Mouse (Mus musculus): ENCODE measurements around the gene Lsm3. TPM values are rescaled to one million over a fixed set of nuclear protein-coding genes. Genes with fewer than 3 reads are reported as not detected.

The Lsm3 gene
- 91.9 and 97.3 TPM in 2 replicates for polyA plus RNA-seq (2021; fragmentation: Nextera tagmentation)
- long read RNA-seq, experiment 1, transcript Lsm3-201 (4 exons, 743 nt) = major isoform, 18 of 23 reads
- long read RNA-seq, experiment 1, partial matches to known transcripts = 2 of 23 reads
- long read RNA-seq, experiment 1, other reads (novel, unspliced or antisense) = 2 of 23 reads
- long read RNA-seq, experiment 2, transcript Lsm3-201 (4 exons, 743 nt) = major isoform, 48 of 59 reads
- long read RNA-seq, experiment 2, partial matches to known transcripts = 6 of 59 reads
- long read RNA-seq, experiment 2, other reads (novel, unspliced or antisense) = 4 of 59 reads

DNA sequence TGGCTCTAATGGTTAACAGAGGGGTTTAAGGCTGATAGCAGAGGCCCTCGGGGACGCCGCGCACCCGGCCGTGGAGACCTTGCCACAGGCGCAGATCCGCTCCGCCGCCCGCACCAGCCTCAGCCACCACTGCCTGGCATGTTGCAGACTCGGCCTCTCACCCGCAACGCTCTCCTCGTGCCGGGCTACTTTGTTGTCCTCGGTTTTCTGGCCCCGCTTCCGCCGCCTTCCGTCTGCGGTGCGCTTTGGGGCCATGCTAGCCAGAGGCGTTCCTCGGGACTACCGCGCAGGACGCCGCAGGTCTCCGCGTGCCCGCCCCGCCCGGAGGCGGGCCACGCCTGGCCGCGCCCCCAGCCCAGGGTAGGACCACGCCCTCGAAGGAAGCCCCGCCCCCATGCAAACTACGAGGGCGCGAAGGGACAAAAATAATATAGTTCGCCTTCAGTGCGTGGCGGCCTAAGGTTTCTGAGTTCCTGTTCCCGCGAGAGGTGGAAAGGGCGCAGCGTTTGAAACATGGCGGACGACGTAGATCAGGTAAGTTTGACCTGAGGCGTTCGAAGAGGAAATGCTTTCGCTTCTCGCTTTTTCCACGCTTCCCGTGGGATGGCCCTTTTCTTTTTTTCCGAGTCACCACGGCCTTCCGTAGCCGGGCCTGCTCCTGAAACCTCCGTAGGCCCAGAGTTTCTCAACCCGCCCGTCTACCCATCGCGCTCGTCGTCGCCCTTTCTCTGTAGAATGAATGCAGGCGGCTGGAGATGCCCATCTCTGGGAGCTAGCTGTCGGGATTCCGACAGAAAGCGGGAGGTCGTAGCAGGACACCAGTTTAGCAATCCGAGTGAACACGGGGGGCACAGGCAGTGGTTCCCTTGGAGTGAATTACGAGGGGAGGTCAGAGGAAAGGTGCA lies at the start of gene Lsm3, which contains the start of gene Xpc:
Gene Lsm3 (plus strand): TSS at position 384 of the 905 bp plus-strand sequence.
Gene Xpc (minus strand): TSS at position 344 of the 905 bp plus-strand sequence.

DNA sequence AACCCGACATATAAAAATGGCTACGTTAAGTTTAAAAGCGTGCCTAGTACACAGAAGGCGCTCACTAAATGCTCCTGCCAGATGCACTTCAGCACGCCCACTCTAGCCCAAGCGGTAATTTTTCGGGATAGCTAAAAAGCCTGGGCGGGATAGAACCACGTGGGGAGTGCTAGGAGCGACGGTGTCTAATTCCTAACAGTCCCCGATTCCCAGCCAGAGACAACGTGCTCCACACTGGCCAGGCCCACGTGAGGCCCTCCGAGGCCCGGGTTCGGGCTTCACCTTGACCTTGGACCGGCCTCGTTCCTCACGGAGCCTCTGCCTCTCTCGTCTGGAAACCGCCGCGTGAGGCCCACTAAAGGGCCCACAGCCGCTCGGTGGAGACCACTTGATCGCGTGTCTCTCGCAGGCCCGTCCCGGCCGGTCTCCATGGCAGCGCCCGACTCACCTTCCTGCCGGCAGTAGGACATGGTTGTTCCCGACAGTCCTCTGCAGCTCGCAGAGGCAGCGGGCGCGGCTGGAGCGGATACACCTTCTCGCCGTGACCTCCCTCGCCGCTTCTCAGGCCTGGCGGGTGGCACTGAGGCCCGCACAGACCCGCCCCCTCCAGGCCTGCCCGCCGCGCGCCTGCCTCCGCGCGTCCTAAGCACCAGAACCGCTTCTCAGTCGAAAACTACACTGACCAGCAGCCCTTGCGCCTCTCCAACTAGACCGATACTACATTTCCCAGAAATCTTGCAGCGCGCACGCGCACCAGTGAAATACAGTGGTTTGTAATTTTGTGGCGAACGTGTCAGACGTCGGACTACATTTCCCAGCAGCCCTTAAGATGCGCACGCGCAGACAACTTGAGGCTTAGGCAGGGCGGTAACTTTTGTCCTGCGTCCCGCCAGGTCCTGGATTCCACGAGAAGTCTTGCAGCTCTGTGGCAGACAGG lies 42.6 kb upstream of the Lsm3 start, which contains the start of the genes Chchd4 and Tmem43:
Gene Chchd4 (minus strand): TSS at position 679 of the 937 bp plus-strand sequence.
Gene Tmem43 (plus strand): TSS at position 836 of the 937 bp plus-strand sequence.

Other genes starting within 250 kb of the Lsm3 start
- 2.9 and 4.0 TPM in 2 replicates for gene Wnt7a, start 104.6 kb upstream of the Lsm3 start, polyA plus RNA-seq (2021; fragmentation: Nextera tagmentation)
- 41.2 and 44.7 TPM in 2 replicates for gene Chchd4, start 42.4 kb upstream of the Lsm3 start, polyA plus RNA-seq (2021; fragmentation: Nextera tagmentation)
- gene Tmem43, start 42.2 kb upstream of the Lsm3 start, polyA plus RNA-seq (2021; fragmentation: Nextera tagmentation) = 16.7 TPM in 2 replicates
- gene Xpc, start within 50 bp of the Lsm3 start, polyA plus RNA-seq (2021; fragmentation: Nextera tagmentation) = 5.9 and 6.6 TPM in 2 replicates
- gene Slc6a6, start 168.1 kb downstream of the Lsm3 start, polyA plus RNA-seq (2021; fragmentation: Nextera tagmentation) = 38.6 and 55.7 TPM in 2 replicates